Mouse (Mus musculus): Measurements from ENCODE around the gene Zfyve21. TPM values are rescaled to one million over a fixed set of nuclear protein-coding genes. Genes with fewer than 3 reads are reported as not detected.

Gene Zfyve21
- total and polyA plus RNA-seq, 2 experiments from 2014 or later: 29.7 to 30.6 TPM

- peaks cover 5% of the 10 kb centered on the region for H3K4me1 ChIP-seq (ENCODE audit: insufficient read depth, low read length)
- TF ChIP-seq CTCF (IDR thresholded peaks at IDR 0.05): no peak
- WGBS: 84% methylated on average over 10 of the region's 10 CpGs
- no peaks in the 10 kb centered on the region for H3K9me3 ChIP-seq (ENCODE audit: low read length)
- DNase-seq (ENCODE audit: low spot score): no peak
- no peak overlapping the region for H3K4me2 ChIP-seq (ENCODE audit: low read depth, low read length, poor library complexity, severe bottlenecking)
- ATAC-seq (ENCODE audit: low FRiP score): no peak
- no peak overlapping the region for H3K9ac ChIP-seq (replicated peaks; ENCODE audit: low read length, poor library complexity, severe bottlenecking)
- no peak overlapping the region for H3K27ac ChIP-seq (ENCODE audit: low read depth, low read length)
- H3K36me3 ChIP-seq (ENCODE audit: insufficient read depth, low read length): peaks cover 29% of the 10 kb centered on the region
- no peak overlapping the region for H3K4me3 ChIP-seq (ENCODE audit: low read depth, low read length)
- no peaks in the 10 kb centered on the region for H3K27me3 ChIP-seq (ENCODE audit: insufficient read depth, low read length)
These were observed 43.3 kb upstream of the Zfyve21 start for GRCm38 (mm10) chr12:111770651-111771050.

GRCm38 (mm10) chr12:111774156-111774555 lies 39.8 kb upstream of the Zfyve21 start:
- Histone ChIP-seq H3K9me3 (ENCODE audit: low read length) (no peaks in the 10 kb centered on the region), H3K27ac (ENCODE audit: low read depth, low read length) (no peak overlapping the region), H3K4me1 (ENCODE audit: insufficient read depth, low read length) (no peaks in the 10 kb centered on the region), H3K36me3 (ENCODE audit: insufficient read depth, low read length) (peaks cover 57% of the 10 kb centered on the region), H3K9ac (replicated peaks; ENCODE audit: low read length, poor library complexity, severe bottlenecking) (no peak overlapping the region), H3K4me3 (ENCODE audit: low read depth, low read length) (no peak overlapping the region), H3K27me3 (ENCODE audit: insufficient read depth, low read length) (no peaks in the 10 kb centered on the region), H3K4me2 (ENCODE audit: low read depth, low read length, poor library complexity, severe bottlenecking) (no peak overlapping the region)
- no peak for TF ChIP-seq CTCF (IDR thresholded peaks at IDR 0.05)
- ATAC-seq (ENCODE audit: low FRiP score) (no peak), DNase-seq (ENCODE audit: low spot score) (no peak)
- WGBS: 92% methylated on average over 16 of the region's 16 CpGs

- no peak for ATAC-seq (ENCODE audit: low FRiP score)
- no peak for TF ChIP-seq CTCF (IDR thresholded peaks at IDR 0.05)
- H3K36me3 ChIP-seq (ENCODE audit: insufficient read depth, low read length): peaks cover 64% of the 10 kb centered on the region
- 55% methylated on average over 15 of the region's 15 CpGs for WGBS
- H3K4me1 ChIP-seq (ENCODE audit: insufficient read depth, low read length): no peaks in the 10 kb centered on the region
- H3K27ac ChIP-seq (ENCODE audit: low read depth, low read length): no peak overlapping the region
- H3K9ac ChIP-seq (replicated peaks; ENCODE audit: low read length, poor library complexity, severe bottlenecking): no peak overlapping the region
- no peak overlapping the region for H3K4me3 ChIP-seq (ENCODE audit: low read depth, low read length)
- H3K27me3 ChIP-seq (ENCODE audit: insufficient read depth, low read length): no peaks in the 10 kb centered on the region
- H3K4me2 ChIP-seq (ENCODE audit: low read depth, low read length, poor library complexity, severe bottlenecking): no peak overlapping the region
- DNase-seq (ENCODE audit: low spot score): no peak
- no peaks in the 10 kb centered on the region for H3K9me3 ChIP-seq (ENCODE audit: low read length)
These were observed 39.1 kb upstream of the Zfyve21 start for GRCm38 (mm10) chr12:111774845-111775244.

- TF ChIP-seq CTCF (IDR thresholded peaks at IDR 0.05): no peak
These were observed 36.1 kb upstream of the Zfyve21 start for GRCm38 (mm10) chr12:111777919-111778318.

GRCm38 (mm10) chr12:111779544-111779943 lies 34.4 kb upstream of the Zfyve21 start:
- Histone ChIP-seq H3K9me3 (ENCODE audit: low read length) (no peaks in the 10 kb centered on the region), H3K4me2 (ENCODE audit: low read depth, low read length, poor library complexity, severe bottlenecking) (no peak overlapping the region), H3K27me3 (ENCODE audit: insufficient read depth, low read length) (no peaks in the 10 kb centered on the region), H3K4me3 (ENCODE audit: low read depth, low read length) (no peak overlapping the region), H3K4me1 (ENCODE audit: insufficient read depth, low read length) (no peaks in the 10 kb centered on the region), H3K27ac (ENCODE audit: low read depth, low read length) (no peak overlapping the region), H3K9ac (replicated peaks; ENCODE audit: low read length, poor library complexity, severe bottlenecking) (no peak overlapping the region), H3K36me3 (ENCODE audit: insufficient read depth, low read length) (peaks cover 81% of the 10 kb centered on the region)
- TF ChIP-seq CTCF (IDR thresholded peaks at IDR 0.05): peak; percentile 49
- WGBS: 83% methylated on average over 1 of the region's 1 CpGs
- no peak for ATAC-seq (ENCODE audit: low FRiP score)
- no peak for DNase-seq (ENCODE audit: low spot score)

More at GRCm38 (mm10) chr12:111777919-111778318, 36.1 kb upstream of the Zfyve21 start:
- ATAC-seq (ENCODE audit: low FRiP score) (no peak), DNase-seq (ENCODE audit: low spot score) (no peak)
- Histone ChIP-seq H3K4me1 (ENCODE audit: insufficient read depth, low read length) (no peaks in the 10 kb centered on the region), H3K9me3 (ENCODE audit: low read length) (no peaks in the 10 kb centered on the region), H3K9ac (replicated peaks; ENCODE audit: low read length, poor library complexity, severe bottlenecking) (no peak overlapping the region), H3K36me3 (ENCODE audit: insufficient read depth, low read length) (peaks cover 83% of the 10 kb centered on the region), H3K27ac (ENCODE audit: low read depth, low read length) (no peak overlapping the region), H3K27me3 (ENCODE audit: insufficient read depth, low read length) (no peaks in the 10 kb centered on the region), H3K4me3 (ENCODE audit: low read depth, low read length) (no peak overlapping the region), H3K4me2 (ENCODE audit: low read depth, low read length, poor library complexity, severe bottlenecking) (no peak overlapping the region)
- 94% methylated on average over 13 of the region's 13 CpGs for WGBS

GRCm38 (mm10) chr12:111785174-111785573 lies 28.8 kb upstream of the Zfyve21 start:
- WGBS: 86% methylated on average over 14 of the region's 15 CpGs
- H3K4me1 ChIP-seq (ENCODE audit: insufficient read depth, low read length): no peaks in the 10 kb centered on the region
- no peak overlapping the region for H3K4me2 ChIP-seq (ENCODE audit: low read depth, low read length, poor library complexity, severe bottlenecking)
- DNase-seq (ENCODE audit: low spot score) (no peak), ATAC-seq (ENCODE audit: low FRiP score) (no peak)
- H3K36me3 ChIP-seq (ENCODE audit: insufficient read depth, low read length): peaks cover 80% of the 10 kb centered on the region
- no peaks in the 10 kb centered on the region for H3K27me3 ChIP-seq (ENCODE audit: insufficient read depth, low read length)
- no peak overlapping the region for H3K27ac ChIP-seq (ENCODE audit: low read depth, low read length)
- no peaks in the 10 kb centered on the region for H3K9me3 ChIP-seq (ENCODE audit: low read length)
- no peak for TF ChIP-seq CTCF (IDR thresholded peaks at IDR 0.05)
- H3K9ac ChIP-seq (replicated peaks; ENCODE audit: low read length, poor library complexity, severe bottlenecking): no peak overlapping the region
- H3K4me3 ChIP-seq (ENCODE audit: low read depth, low read length): no peak overlapping the region
